ENCODE assay signal across 8 mouse cellular contexts in genomic region chr14:31781309-31782049, GRCm38 (mm10). TPM values are rescaled to one million over a fixed set of nuclear protein-coding genes. Genes with fewer than 3 reads are reported as not detected.
DNase-seq lines count a peak whose midpoint lies in the region; ATAC-seq lines count a peak whose summit lies in the region.

No protein-coding gene starts in this region.

- H3K9me3 ChIP-seq in intestine, embryonic 14.5 days (ENCODE audit: control insufficient read depth, low read length) = no peaks in the 10 kb centered on the region
- no peaks in the 10 kb centered on the region for H3K9me3 ChIP-seq in midbrain, embryonic 11.5 days (ENCODE audit: control insufficient read depth, low read length)

- H3K27me3 ChIP-seq in intestine, embryonic 14.5 days (replicated peaks; ENCODE audit: control insufficient read depth, insufficient read depth, low read length) = no peaks in the 10 kb centered on the region
- H3K27me3 ChIP-seq in midbrain, embryonic 11.5 days (ENCODE audit: control insufficient read depth, insufficient read depth, low read length) = no peaks in the 10 kb centered on the region

- peak; percentile 62 for DNase-seq in 3134 (ENCODE audit: extremely low read depth, insufficient read length, low spot score)
- DNase-seq in adrenal gland, adult (ENCODE audit: inconsistent age in 2 of 2, low spot score in 1 of 2) = peak; percentile 37 to 89
- DNase-seq in embryo, embryonic 10.5 days (ENCODE audit: low spot score) = peak; percentile 47
- DNase-seq in gastrocnemius, postnatal 10 days = peak; percentile 25
- DNase-seq in intestine, embryonic 14.5 days (ENCODE audit: low spot score) = peak; percentile 62
- DNase-seq in left cerebral cortex, postnatal 4 days = peak; percentile 20
- peak; percentile 89 for DNase-seq in midbrain, embryonic 11.5 days (ENCODE audit: low spot score, missing footprints)
- DNase-seq in spleen, postnatal 4 days (ENCODE audit: low spot score in 2 of 2) = peak; percentile 36 to 68

- peak overlapping the region; percentile 38 for H3K4me2 ChIP-seq in intestine, embryonic 14.5 days (ENCODE audit: low read length)
- H3K4me2 ChIP-seq in midbrain, embryonic 11.5 days = peak overlapping the region; percentile 34

- H3K27ac ChIP-seq in intestine, embryonic 14.5 days (ENCODE audit: low read depth) = peak overlapping the region; percentile 79
- H3K27ac ChIP-seq in midbrain, embryonic 11.5 days (ENCODE audit: low read depth, low read length) = peak overlapping the region; percentile 52

- peak overlapping the region; percentile 12; the same call in 1 of the 2 replicates for H3K9ac ChIP-seq in intestine, embryonic 14.5 days (ENCODE audit: low read length)
- peak overlapping the region; percentile 34; the same call in 1 of the 2 replicates for H3K9ac ChIP-seq in midbrain, embryonic 11.5 days (ENCODE audit: low read length)

- H3K36me3 ChIP-seq in intestine, embryonic 14.5 days (ENCODE audit: control insufficient read depth, insufficient read depth, low read length) = no peaks in the 10 kb centered on the region
- no peaks in the 10 kb centered on the region for H3K36me3 ChIP-seq in midbrain, embryonic 11.5 days (ENCODE audit: control insufficient read depth, insufficient read depth, low read length)

- 30% methylated on average over 11 of the region's 11 CpGs for whole genome bisulfite sequencing in intestine, embryonic 14.5 days
- WGBS in midbrain, embryonic 11.5 days = 28% methylated on average over 11 of the region's 11 CpGs

- no peak for ATAC-seq in intestine, embryonic 14.5 days (replicated peaks; ENCODE audit: low FRiP score, low TSS enrichment, low read depth)
- ATAC-seq in midbrain, embryonic 11.5 days (ENCODE audit: low FRiP score) = no peak

- H3K4me3 ChIP-seq in intestine, embryonic 14.5 days (ENCODE audit: low read depth, low read length) = peak overlapping the region; percentile 12; the same call in 1 of the 2 replicates
- no peak overlapping the region for H3K4me3 ChIP-seq in midbrain, embryonic 11.5 days (ENCODE audit: low read depth, low read length)

- peaks cover 11% of the 10 kb centered on the region; the same call in 1 of the 2 replicates for H3K4me1 ChIP-seq in intestine, embryonic 14.5 days (replicated peaks; ENCODE audit: control insufficient read depth, insufficient read depth, low read length)
- peaks cover 17% of the 10 kb centered on the region for H3K4me1 ChIP-seq in midbrain, embryonic 11.5 days (ENCODE audit: control insufficient read depth, insufficient read depth, low read length)

- intact Hi-C loops in left cerebral cortex, postnatal 4 days (cut with DNase I) = no loop called here

RNA-seq across cellular contexts. Expression of gene Ankrd28, which starts 49.0 kb away (rescaled TPM):
- total RNA-seq in gastrocnemius, postnatal 10 days (2021) = 10 to 100 TPM; 53.2 to 53.4 TPM
- polyA plus RNA-seq in intestine, embryonic 14.5 days (2014; fragmentation: Nextera tagmentation; extraction: Ambion mirVana) = 11.6 and 11.7 TPM in 2 replicates
- 10 to 100 TPM; 57.5 to 60.8 TPM for total RNA-seq in left cerebral cortex, postnatal 4 days (2021)
- polyA plus RNA-seq in midbrain, embryonic 11.5 days (2014; fragmentation: Nextera tagmentation; extraction: Ambion mirVana) = 8.9 and 9.4 TPM in 2 replicates

Comparison
In these comparisons a context has a peak if more than half of its experiments do, and no peak if none do; other contexts are left out.
1. DNase-seq: peak in every context shown above with its lines; median percentile 89 in midbrain, embryonic 11.5 days; 63 in adrenal gland, adult; 62 in 3134; 62 in intestine, embryonic 14.5 days; 52 in spleen, postnatal 4 days; 47 in embryo, embryonic 10.5 days; 25 in gastrocnemius, postnatal 10 days; 20 in left cerebral cortex, postnatal 4 days.